20 mouse cellular contexts compared by ENCODE assay signal in the genomic region with DNA sequence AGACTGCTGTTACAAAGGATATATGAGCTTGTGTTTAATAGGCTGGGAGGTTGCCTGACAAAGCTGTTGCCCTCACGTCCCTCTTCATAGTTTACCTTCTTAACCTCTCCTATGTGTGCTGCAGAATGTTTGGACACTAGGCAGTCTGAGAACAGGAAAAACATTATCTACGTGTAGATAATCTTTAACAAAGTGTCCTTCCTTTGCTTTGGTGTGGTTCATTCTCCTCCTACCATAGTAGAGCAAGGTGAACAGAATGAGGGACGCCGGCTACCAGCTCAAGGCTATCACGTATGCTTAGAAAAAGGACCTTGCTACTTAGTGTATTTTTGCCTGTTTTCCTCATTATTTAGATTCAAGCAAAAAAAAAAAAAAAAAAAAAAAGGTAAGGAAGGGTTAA.
"Had no signal": no experiment of that assay in that cellular context is flagged by ENCODE, and none has a peak within 500 bp of the region (broad histone marks: within the 10 kb centered on the region; RNA-seq: fewer than 3 reads in every experiment).

No protein-coding gene starts in this region.

- H3K9me3 ChIP-seq: hindbrain, embryonic 15.5 days; limb, embryonic 10.5 days; limb, embryonic 13.5 days; lung, embryonic 15.5 days; megakaryocyte, embryonic 14.5 days; midbrain, embryonic 10.5 days; midbrain, embryonic 13.5 days; neural tube, embryonic 13.5 days; stomach, embryonic 15.5 days had no signal

- H3K4me3 ChIP-seq: hindbrain, embryonic 15.5 days; layer of hippocampus, adult 2 months; limb, embryonic 10.5 days; limb, embryonic 13.5 days; lung, embryonic 15.5 days; megakaryocyte, embryonic 14.5 days; midbrain, embryonic 10.5 days; midbrain, embryonic 13.5 days; myocyte; neural tube, embryonic 13.5 days; stomach, embryonic 15.5 days had no signal

- H3K27ac ChIP-seq: hindbrain, embryonic 15.5 days; layer of hippocampus, adult 2 months; limb, embryonic 10.5 days; limb, embryonic 13.5 days; lung, embryonic 15.5 days; midbrain, embryonic 10.5 days; midbrain, embryonic 13.5 days; neural tube, embryonic 13.5 days; stomach, embryonic 15.5 days had no signal

- H3K4me2 ChIP-seq: hindbrain, embryonic 15.5 days; limb, embryonic 13.5 days; lung, embryonic 15.5 days; midbrain, embryonic 13.5 days; neural tube, embryonic 13.5 days; stomach, embryonic 15.5 days had no signal

- H3K27me3 ChIP-seq: hindbrain, embryonic 15.5 days; limb, embryonic 13.5 days; lung, embryonic 15.5 days; midbrain, embryonic 13.5 days; neural tube, embryonic 13.5 days; stomach, embryonic 15.5 days had no signal

- H3K4me1 ChIP-seq: hindbrain, embryonic 15.5 days; megakaryocyte, embryonic 14.5 days; midbrain, embryonic 10.5 days; midbrain, embryonic 13.5 days; neural tube, embryonic 13.5 days; stomach, embryonic 15.5 days had no signal

- DNase-seq: layer of hippocampus, adult 9-11 months; lung, postnatal 10 days; lung, postnatal 36 days; retina, postnatal 1 day; right cerebral cortex, postnatal 25 days; spleen, adult 18-20 months; thymus, postnatal 25 days had no signal

- ATAC-seq: intestine, postnatal 0 days; midbrain, embryonic 13.5 days; midbrain, embryonic 16.5 days had no signal

- H3K36me3 ChIP-seq: hindbrain, embryonic 15.5 days; limb, embryonic 10.5 days; limb, embryonic 13.5 days; lung, embryonic 15.5 days; midbrain, embryonic 10.5 days; midbrain, embryonic 13.5 days; neural tube, embryonic 13.5 days; stomach, embryonic 15.5 days had no signal

- H3K9ac ChIP-seq: hindbrain, embryonic 15.5 days; limb, embryonic 13.5 days; lung, embryonic 15.5 days; midbrain, embryonic 13.5 days; neural tube, embryonic 13.5 days; stomach, embryonic 15.5 days had no signal
